Mouse (Mus musculus) E14TG2a.4 (cell line): ENCODE data around the gene Rgl3.

Experiments
- H3K27me3 ChIP-seq: 2 replicates; pipeline ENCODE4 v1.6.1; 2014; ENCODE audit warnings: low read length, control low read depth; ENCODE audit not compliant: insufficient read depth
- H3K36me3 ChIP-seq: 2 replicates; pipeline ENCODE4 v1.6.1; 2014; ENCODE audit warnings: low read length, control low read depth; ENCODE audit not compliant: insufficient read depth
- H3K4me1 ChIP-seq: replicated peaks from 2 replicates; pipeline ENCODE4 v1.6.1; 2014; ENCODE audit warnings: low read depth, low read length, control low read depth
- H3K4me3 ChIP-seq: replicated peaks from 2 replicates; pipeline ENCODE4 v1.5.1; 2014; ENCODE audit warnings: mild to moderate bottlenecking, low read length
- H3K9me3 ChIP-seq: 2 replicates; pipeline ENCODE4 v1.6.1; 2014; ENCODE audit warnings: low read length, control low read depth
- CTCF ChIP-seq: conservative IDR thresholded peaks from 2 replicates; pipeline ENCODE4 v1.5.1; 2014; ENCODE audit warnings: low read length
- NANOG ChIP-seq: IDR thresholded peaks from 2 replicates; pipeline ENCODE4 v1.6.1; 2014; ENCODE audit warnings: borderline replicate concordance, low read length, mixed read lengths
- POU5F1 ChIP-seq: IDR thresholded peaks from 2 replicates; pipeline ENCODE4 v1.6.1; 2014; ENCODE audit warnings: low read length, borderline replicate concordance

The Rgl3 gene

DNA sequence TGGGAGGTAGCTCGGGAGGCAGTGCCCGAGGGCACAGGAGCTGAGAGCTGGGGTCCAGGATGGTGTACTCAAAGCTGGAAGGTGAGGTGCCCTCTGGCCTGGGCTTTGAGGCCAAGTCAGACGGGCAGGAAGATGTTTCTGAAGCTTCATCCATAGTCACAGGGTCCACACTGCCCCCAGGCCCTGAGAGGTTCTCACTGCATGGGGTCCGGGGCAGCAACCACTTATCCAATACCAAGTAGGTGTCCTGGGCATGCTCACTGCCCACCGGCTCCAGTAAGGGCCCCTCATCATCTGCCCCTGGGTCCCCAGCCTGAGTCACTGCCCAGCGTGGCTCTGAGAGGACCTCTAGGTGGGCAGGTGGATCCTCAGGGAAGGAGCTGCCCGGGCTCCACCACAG is 30.0 kb downstream of the Rgl3 start:
- TF ChIP-seq CTCF (no peak), POU5F1 (no peak), NANOG (no peak)
- peaks cover 31% of the 10 kb centered on the region for H3K36me3 ChIP-seq
- H3K4me1 ChIP-seq: peaks cover 74% of the 10 kb centered on the region
- H3K4me3 ChIP-seq: no peak overlapping the region
- no peaks in the 10 kb centered on the region for H3K9me3 ChIP-seq
- peaks cover 54% of the 10 kb centered on the region for H3K27me3 ChIP-seq

DNA sequence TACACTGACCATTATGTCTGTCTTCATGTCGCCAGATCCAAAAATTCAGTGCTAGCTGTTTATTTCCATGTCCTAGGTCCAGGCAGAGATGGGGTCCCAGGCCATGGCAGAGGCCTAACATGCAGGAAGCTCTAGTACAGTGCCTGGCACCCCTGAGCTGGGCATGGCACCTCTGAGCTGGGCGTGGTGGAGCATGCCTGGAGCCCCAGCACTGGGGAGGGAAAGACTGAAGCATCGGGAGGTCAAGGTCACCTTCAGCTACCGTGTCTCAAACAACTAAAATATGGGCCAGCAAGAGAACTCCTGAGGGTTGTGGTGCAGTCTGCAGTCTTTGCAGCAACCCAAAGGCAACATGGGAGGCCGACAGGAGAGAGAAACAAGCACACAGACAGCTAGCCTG is 30.9 kb downstream of the Rgl3 start:
- Histone ChIP-seq H3K27me3 (peaks cover 45% of the 10 kb centered on the region), H3K9me3 (no peaks in the 10 kb centered on the region), H3K4me1 (peaks cover 72% of the 10 kb centered on the region), H3K36me3 (peaks cover 31% of the 10 kb centered on the region), H3K4me3 (peak overlapping the region; percentile 23)
- TF ChIP-seq POU5F1: no peak
- TF ChIP-seq CTCF: no peak
- no peak for TF ChIP-seq NANOG

DNA sequence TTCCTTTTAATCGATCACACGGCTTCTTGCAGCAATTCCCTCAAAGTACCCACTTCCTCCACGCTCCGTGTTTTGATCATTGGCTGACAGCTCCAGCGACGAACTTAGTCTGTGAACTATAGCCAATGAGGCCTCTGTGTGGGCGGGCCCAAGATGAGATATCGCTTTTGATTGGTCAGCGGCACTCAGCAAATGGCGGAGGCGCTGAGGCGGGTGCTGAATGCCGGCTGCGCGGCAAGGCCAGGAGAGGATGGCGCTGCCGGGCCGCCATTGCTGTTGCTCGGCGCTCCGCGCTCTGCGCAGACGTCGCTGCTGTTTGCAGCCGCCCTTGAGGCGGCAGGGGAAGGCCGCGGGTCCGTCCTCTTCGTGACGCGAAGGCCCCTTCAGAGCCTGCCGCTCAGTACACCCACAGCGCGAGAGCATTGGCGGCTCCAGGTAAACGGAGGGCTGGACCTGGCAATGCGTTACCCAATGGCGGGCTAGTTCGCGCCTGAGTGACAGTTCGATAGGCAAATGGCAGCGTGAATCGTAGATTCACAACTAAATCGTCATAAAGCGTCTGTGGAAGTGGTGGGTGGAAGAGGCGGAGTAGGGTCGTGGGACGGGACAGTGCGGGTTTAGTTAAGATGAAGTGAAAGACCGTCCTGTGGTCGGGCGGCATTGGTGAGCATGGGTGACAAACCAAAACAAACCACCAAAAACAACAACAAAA is 33.5 kb downstream of the Rgl3 start, which contains the start of gene Swsap1:
Swsap1 (plus strand) TSS at position 186 of the 712 bp plus-strand sequence.
- peaks cover 45% of the 10 kb centered on the region for H3K4me1 ChIP-seq
- H3K27me3 ChIP-seq: peaks cover 19% of the 10 kb centered on the region
- TF ChIP-seq NANOG (no peak), POU5F1 (no peak), CTCF (no peak; the same call in 1 of the 2 replicates)
- peak within 1 kb of the TSS; percentile 89 for H3K4me3 ChIP-seq
- 0 out of 2 replicates have a peak, but pooled peaks cover 4% of the 10 kb centered on the region for H3K9me3 ChIP-seq
- peaks cover 31% of the 10 kb centered on the region for H3K36me3 ChIP-seq

DNA sequence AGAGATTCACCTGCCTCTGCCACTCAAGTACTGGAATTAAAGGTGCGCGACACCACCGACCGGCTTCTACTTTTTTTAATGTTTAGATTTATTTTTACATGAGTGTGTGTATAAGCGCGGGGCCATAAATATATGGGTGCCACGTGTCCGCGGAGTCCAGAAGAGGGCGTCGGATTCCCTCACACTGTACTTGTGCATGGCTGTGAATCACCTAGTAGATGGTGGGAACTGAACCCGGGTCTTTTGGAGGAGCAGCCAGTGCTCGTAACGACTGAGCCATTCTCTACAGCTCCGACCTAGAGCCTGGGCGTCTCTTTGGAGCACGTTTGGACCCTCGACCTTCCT is 34.0 kb downstream of the Rgl3 start:
- H3K4me3 ChIP-seq: peak overlapping the region; percentile 89
- TF ChIP-seq NANOG (no peak), CTCF (0 out of 2 replicates have a peak, but pooled peaks have one; percentile 1), POU5F1 (no peak)
- H3K36me3 ChIP-seq: peaks cover 31% of the 10 kb centered on the region
- 0 out of 2 replicates have a peak, but pooled peaks cover 4% of the 10 kb centered on the region for H3K9me3 ChIP-seq
- peaks cover 13% of the 10 kb centered on the region for H3K27me3 ChIP-seq
- H3K4me1 ChIP-seq: peaks cover 40% of the 10 kb centered on the region

DNA sequence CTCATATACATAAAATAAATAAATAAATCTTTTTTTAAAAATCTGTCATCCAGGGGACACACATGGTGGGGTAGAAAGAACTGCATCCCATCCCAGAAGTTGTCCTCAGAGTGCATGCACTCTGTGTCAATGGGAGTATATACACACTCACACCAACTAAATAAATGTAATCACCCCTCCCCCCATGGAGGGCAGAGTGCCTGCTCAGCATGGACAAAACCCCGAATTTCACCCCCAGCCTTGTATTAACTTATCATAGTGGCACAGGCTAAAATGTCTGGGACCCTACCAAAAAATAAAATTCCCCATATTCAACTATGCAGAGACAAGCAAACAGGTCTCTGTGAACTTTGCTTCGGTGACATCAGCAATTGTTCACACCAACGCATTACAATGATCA is 34.6 kb downstream of the Rgl3 start:
- Histone ChIP-seq H3K9me3 (0 out of 2 replicates have a peak, but pooled peaks cover 4% of the 10 kb centered on the region), H3K4me3 (peak overlapping the region; percentile 89), H3K27me3 (peaks cover 13% of the 10 kb centered on the region), H3K36me3 (peaks cover 29% of the 10 kb centered on the region), H3K4me1 (peaks cover 34% of the 10 kb centered on the region)
- TF ChIP-seq NANOG (no peak), CTCF (no peak), POU5F1 (no peak)

DNA sequence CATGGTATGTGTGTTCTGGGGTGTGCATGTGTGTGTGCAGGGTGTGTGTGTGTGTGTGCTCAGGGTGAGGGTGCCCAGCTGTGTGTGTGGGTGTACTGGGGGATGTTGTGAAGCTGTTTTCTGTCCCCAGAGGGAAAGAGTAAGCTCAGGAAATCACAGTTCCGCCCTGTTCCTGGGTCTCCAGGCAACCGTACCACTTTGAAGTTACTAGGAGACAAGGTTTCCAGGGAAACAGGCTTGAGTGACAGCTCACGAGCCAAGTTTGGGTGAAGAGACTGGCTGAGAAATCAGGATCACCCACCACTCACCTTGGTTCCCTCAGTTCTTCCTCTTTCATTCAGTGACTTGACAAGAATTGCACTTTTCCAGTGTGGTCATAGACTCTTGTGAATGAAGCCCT is 35.6 kb downstream of the Rgl3 start:
- H3K4me3 ChIP-seq: no peak overlapping the region
- peaks cover 15% of the 10 kb centered on the region for H3K27me3 ChIP-seq
- TF ChIP-seq POU5F1 (no peak), NANOG (no peak), CTCF (no peak)

DNA sequence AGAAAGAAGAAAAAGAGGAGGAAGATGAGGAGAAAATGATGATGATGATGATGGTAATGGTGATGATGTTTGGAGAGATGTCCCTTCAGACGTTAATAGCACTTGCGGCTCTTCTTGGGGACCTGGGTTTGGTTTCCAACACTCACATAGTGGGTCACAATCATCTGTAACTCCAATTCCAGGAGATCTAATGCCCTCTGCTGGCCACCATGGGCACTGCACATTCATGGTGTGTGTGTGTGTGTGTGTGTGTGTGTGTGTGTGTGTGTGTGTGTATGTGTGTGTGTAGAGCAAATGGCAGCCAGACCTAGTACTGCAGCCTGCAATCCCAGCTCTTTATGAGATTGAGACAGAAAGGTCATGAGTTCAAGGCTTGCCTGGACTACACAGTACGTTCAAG is 37.3 kb downstream of the Rgl3 start:
- 0 out of 2 replicates have a peak, but pooled peaks cover 4% of the 10 kb centered on the region for H3K9me3 ChIP-seq

More for the DNA sequence above, 35.6 kb downstream of the Rgl3 start:
- Histone ChIP-seq H3K4me1 (peaks cover 31% of the 10 kb centered on the region), H3K36me3 (peaks cover 20% of the 10 kb centered on the region), H3K9me3 (0 out of 2 replicates have a peak, but pooled peaks cover 4% of the 10 kb centered on the region)

DNA sequence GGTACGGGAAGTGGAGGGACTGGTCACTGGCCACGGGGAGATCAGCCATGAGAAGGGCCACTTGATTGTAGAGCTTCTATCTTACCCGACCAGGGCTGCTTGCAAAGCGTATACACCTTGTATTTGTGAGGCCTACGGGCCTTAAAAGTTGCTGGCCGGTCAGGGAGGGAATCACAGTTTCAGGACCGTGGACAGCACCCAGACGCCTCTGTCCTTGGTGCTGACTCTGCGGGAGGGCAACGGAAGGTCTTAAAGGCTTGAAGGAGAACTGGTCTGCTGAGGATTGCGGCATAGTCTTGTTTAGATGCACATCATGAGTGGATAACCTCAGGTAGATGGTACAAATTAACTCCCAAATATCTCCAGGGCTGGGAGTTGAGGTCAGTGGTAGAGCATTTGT is 38.9 kb downstream of the Rgl3 start:
- Histone ChIP-seq H3K4me3 (no peak overlapping the region), H3K9me3 (0 out of 2 replicates have a peak, but pooled peaks cover 4% of the 10 kb centered on the region), H3K27me3 (peaks cover 38% of the 10 kb centered on the region), H3K36me3 (no peaks in the 10 kb centered on the region), H3K4me1 (peaks cover 28% of the 10 kb centered on the region)
- TF ChIP-seq POU5F1 (no peak), CTCF (no peak)

More for the DNA sequence above, 37.3 kb downstream of the Rgl3 start:
- TF ChIP-seq CTCF (peak; percentile 47), NANOG (no peak)
- Histone ChIP-seq H3K36me3 (peaks cover 4% of the 10 kb centered on the region), H3K27me3 (peaks cover 28% of the 10 kb centered on the region), H3K4me1 (peaks cover 33% of the 10 kb centered on the region), H3K4me3 (no peak overlapping the region)

DNA sequence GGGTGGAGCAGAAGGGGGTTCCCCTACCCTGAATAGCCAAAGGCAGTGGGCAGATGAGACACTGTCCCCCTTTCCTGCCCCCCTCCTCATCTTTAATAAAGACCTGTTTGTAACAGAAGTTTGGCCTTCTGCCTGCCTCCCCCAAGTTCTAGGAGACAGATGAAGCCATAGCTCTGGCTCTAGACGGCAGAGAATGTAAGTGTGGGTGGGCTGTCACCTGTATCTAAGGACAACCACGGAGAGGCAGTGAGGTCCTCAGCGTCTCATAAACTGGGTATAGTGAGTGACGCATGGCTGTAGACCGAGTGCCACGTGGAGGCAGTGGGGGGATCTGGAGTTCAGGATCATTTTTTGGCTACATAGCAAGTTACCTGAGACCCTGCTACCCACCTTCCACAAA is 40.5 kb downstream of the Rgl3 start:
- Histone ChIP-seq H3K36me3 (no peaks in the 10 kb centered on the region), H3K4me1 (peaks cover 34% of the 10 kb centered on the region), H3K9me3 (0 out of 2 replicates have a peak, but pooled peaks cover 4% of the 10 kb centered on the region), H3K4me3 (no peak overlapping the region), H3K27me3 (peaks cover 49% of the 10 kb centered on the region)
- TF ChIP-seq POU5F1 (no peak), CTCF (no peak), NANOG (no peak)
